Mouse (Mus musculus) heart, postnatal 25 days (tissue): ENCODE measurements around the gene Tubb2b. TPM values are rescaled to one million over a fixed set of nuclear protein-coding genes. Genes with fewer than 3 reads are reported as not detected.

Experiments used
- DNase-seq: peaks from one replicate; pipeline ENCODE4 v3.0.0; 2022; ENCODE audit warnings: low spot score
- intact Hi-C: fragments of 180-260 bp; cut with DNase I; formaldehyde crosslinking; loops from one replicate; pipeline ENCODE4 v1.15.1; 2025
- total RNA-seq, 2 experiments: library from RNA; stranded (reverse); gene quantifications; 2 replicates each; pipeline ENCODE4 v1.2.3; 2021

Tubb2b gene
- total RNA-seq: 1 to 10 TPM; 4.1 to 5.6 TPM

DNA sequence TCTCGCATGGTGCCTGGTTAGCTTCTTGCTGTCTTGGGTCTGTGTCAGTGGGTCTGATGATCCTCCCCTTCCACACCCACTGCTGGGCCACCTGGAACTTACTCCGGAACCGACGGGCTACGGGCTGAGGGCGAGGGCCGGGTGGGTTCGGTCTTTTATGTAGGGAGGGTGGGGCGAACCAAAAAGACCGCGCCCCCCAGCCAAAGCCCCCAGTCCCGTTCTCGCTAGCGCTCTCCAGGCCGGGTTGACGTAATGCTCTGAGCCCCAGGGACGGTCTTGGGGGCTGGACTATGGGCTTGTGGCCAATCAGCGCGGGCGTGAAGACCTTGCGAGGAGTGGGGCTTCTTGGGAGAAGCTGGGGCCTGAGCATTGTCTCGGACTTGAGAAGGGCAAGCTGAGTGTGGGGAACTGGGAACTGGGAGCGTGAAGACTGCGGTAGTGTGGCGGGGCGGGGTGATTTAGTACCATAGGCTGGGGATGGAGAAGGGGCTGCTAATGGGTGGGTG, at the start of gene Tubb2b:
TSS of gene Tubb2b (minus strand) at position 241 of the 506 bp plus-strand sequence.
- intact Hi-C loops: loop anchor here (1.0 kb wide), 1 partner anchor 52 kb away; the partner anchor contains the start of gene Tubb2a
- peak; percentile 29 for DNase-seq

DNA sequence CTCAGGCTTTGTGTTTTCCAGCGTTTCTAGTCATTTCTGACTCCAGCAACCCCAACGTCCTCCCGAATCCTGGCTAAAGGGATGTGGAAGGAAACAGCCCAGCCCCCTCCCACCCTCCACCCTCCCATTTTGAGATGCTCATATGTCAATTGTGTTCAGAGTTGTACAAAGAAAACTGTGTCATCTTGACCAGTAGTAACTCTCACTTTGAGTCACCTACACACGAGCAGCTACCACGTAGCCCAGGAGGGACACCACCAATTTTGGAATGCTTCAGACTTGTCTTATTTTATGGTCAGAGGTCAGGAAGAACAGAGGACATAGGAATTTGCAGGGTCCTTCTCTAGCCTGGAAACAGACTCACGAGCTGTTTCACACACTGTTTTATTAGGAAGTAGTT, 43.8 kb upstream of the Tubb2b start:
- intact Hi-C loops: no loop called here
- DNase-seq: no peak

DNA sequence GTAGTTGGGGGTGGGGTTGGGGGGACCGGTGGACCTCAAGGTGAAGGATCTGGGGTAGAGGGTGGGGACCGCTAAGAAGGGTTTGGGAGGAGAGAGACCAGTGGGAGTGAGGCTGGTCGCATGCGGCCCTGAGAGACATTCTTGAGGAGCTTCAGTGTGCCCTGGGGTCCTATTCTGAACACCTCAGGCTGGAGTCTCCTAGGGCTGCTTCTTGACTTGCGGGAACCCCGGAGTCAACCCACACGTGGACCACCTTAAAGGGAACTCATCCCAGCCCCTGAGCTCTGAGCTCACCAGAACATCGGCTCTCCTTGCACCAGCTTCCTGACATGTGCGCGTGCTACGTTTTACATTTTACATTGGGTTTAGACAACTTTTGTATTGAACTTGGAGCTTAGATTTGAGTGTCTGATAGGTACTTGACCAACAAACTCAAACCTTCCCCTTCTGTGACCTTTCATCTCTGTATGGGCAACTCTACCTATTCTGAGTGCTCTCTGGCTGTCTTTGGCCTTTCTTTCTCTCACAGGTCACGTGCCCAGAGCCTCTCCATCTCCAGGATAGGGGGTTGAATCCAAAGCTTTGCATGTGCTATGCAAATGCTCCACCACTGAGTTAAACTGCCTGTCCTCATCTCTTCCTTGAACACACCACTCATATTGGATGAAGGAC, 33.2 kb upstream of the Tubb2b start:
- intact Hi-C loops: no loop called here
- DNase-seq: no peak

DNA sequence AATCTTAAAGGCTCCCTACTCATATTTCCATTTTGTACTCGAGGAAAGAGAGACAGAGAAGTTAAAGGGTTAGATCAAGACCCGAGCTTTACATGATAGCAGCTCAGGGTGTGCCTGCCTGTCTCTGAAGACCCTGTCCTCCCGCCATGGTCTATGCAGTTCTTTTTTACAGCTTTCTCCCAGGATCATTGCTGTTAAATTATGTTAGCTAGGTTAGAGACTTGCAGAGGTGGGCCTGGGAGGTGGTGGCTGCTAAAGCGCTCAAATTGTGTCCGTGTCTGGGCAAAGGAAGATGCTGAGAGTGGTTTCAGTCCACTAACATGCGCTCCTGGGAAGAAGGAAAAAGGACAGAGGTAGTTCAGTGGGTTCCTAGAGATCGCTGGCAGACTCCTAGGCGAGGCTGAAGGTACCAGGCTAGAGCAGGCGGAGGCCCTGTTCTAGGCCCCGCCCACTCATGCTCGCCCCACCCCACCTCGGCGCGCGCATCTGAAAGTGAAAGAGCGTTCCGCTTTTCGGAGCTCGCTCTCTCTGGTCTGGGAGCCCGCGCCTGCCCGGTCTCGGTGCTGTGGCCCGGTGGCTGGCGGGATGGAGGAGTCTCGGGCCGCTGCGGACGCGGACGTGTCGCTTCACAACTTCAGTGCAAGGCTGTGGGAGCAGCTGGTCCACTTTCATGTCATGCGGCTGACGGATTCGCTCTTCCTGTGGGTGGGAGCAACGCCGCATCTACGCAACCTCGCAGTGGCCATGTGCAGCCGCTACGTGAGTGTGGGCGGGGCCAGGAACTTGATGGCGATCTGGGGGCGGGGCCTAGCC, 32.4 kb upstream of the Tubb2b start, which contains the start of gene Psmg4:
TSS of gene Psmg4 (plus strand) at position 474 of the 813 bp plus-strand sequence.
- DNase-seq: peak; percentile 84
- intact Hi-C loops: no loop called here

DNA sequence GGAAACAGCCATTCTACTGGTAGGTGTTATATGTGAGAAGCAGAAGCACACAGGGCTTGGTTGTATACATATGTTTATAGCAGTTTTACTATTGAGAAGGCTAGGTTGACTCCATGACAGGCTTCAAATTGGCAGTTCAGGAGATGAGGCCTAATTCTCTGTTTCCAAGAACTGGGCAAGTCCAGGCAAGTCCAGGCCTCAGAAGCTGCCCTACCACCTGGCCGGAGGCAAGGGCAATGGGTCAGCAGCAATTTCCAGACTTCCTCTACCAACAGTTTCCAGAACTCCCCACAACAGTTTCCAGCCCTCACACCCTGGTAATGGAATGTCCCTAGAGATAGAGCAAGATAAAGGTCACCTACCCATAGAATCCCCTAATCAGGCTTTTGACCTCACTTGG, 29.7 kb upstream of the Tubb2b start:
- DNase-seq: no peak
- intact Hi-C loops: no loop called here

DNA sequence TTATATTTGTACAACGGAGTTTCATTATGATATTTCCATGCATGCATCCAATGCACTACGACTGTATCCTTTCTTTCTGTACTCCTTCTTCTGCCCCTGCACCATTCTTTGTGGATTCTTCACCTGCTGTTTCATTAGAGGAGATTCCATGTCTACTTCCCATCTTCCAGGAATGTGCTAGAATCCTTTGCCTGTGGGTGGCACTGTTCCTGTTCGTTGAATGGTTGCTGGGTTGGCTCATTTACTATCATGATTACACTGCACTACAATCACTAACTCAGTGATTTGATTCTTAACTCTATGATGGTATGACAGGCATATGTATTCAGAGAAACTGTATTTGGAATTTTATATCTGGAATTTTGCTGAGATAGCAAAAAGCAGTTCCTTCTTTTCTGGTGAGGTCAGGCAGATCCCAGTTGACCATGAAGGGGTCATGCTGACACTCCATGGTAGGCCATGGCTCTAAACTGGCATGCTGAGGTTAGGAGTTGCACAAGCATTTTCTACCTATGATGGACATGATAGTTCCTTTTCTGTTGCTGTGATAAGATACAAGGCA, 27.4 kb upstream of the Tubb2b start:
- no peak for DNase-seq
- intact Hi-C loops: no loop called here

DNA sequence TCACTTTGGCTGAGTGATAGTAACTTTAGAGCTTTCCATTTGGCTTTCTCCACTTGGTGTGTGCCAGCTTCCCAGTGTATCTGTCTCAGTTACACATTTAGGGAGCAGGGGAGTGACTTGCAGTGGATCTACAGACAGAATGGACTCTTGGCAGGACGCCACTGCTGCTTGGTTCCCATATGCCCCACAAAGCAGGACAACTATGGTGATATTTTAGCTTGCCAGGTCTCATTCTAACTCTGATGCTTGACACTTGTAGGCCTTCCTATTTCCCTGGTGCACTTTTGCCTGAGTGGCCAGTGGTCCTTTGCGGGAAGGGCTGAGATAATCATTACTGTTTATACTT, 26.5 kb upstream of the Tubb2b start:
- DNase-seq: no peak
- intact Hi-C loops: no loop called here

DNA sequence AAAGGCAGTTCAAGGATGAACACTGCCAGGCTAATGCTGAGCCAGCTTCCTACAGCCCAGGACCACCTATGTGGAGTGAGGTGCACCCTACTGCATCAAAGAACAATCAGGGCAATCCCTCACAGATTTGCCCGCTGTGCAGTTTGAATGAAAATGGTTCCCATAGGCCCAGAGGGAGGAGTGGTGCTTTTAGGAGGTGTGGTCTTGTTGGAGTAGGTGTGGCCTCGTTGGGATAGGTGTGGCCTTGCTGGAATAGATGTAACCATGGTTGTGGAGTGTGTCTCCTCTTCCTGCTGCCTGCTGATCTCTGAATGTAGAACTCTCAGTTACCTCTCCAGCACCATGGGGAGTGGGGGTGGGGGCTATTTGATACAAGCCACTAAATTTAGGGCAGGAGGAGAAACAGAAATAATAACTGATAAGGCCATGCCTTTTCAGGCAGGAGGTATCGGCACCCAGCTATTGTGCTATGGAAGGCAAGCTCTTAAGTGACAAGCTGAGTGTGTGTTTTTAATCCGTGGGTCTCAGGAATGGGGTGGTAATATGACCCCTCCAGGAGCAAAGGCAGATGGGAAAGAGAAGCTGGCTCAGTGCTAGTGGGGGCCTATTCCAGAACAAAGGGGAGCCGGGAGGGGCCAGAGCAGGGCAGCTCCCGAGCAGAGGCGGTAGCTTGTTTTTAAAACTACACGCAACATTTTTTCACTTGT, 26.0 kb upstream of the Tubb2b start:
- intact Hi-C loops: no loop called here
- no peak for DNase-seq

DNA sequence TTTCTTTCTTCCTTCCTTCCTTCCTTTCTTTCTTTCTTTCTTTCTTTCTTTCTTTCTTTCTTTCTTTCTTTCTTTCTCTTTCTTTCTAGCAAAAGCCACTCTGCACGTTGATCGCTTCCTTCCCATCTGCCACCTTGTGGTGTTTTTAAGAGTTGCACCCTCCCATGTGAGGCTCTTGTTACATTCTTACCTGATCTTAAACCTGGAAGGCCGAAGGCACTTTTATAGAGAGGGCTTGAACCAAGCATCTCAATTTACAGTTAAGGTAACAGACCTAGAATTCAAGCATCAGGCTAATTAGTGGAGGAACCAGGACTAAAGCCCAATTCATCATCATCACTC, 24.6 kb upstream of the Tubb2b start:
- intact Hi-C loops: loop anchor here (1.0 kb wide), 2 partner anchors 77 to 109 kb away; partner anchors contain the start of gene Tubb2a

DNA sequence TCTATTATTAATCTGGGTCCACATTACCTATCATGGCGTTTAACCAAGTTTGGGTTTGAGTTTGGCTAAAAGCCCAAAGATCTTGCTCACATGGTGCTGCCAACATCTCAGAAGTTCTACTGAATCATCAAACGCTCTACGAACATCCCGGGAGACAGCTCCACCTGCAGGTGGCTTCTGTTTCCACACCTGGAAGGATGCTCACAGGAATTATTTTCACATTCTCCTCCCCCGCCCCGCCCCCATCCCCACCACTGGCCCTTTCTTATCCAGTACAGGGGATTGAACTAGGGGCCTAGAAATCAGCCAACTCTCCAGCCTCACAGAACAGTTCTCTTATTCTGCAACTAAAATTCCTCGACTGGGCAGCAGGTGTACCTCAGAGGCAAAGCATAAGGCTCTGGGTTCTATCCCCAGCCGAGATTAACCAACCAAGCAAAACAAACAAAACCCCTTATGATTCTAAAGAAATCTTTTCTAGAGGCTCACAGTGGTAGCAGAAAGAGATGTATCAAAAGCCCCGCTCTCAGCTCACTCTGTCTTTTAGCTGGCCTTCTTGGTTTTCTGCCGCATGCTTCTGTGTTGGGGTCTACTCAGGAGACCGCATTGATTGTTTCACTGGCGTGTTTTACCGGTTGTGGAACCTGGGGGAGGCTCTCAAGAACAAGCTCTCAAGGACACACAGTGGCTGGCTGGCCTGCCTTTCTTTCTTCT, 24.1 kb upstream of the Tubb2b start:
- intact Hi-C loops: loop anchor here (1.0 kb wide), 2 partner anchors 76 to 108 kb away; partner anchors contain the start of gene Tubb2a
- peak; percentile 43 for DNase-seq

More for the DNA sequence above, 24.6 kb upstream of the Tubb2b start:
- DNase-seq: no peak

DNA sequence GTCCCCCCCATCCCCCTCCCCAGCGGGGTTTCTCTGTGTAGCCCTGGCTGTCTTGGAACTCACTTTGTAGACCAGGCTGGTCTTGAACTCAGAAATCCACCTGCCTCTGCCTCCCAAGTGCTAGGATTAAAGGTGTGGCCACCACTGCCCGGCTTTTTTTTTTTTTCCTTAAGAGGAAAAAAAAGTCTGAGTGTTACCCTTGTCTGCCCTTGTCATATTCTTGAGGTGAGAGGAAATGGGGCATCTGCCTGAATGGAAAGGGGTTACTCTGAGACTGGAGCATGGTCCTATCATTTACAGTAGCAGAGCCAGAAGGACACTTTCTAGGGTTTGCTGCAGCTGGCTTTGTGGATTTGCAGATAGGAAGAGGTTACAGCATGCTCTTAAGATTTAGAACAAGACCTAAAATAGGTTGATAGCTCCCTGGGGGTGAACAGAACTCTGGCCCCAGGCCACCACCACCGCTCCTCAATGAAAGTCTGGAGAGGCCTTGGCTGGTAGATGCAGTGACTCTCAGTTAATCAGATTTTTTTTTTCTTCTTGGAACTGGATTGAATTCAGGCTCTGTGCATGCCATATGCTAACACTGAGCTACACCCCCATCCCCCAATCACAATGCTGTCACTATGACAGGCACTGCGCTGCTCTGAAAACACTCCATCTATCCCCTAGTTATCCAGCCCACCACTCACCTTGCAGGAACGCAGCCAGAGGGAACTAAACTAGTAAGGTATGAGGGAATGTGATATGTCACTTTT, 23.2 kb upstream of the Tubb2b start:
- intact Hi-C loops: loop anchor here (1.0 kb wide), 2 partner anchors 75 to 107 kb away; partner anchors contain the start of gene Tubb2a
- no peak for DNase-seq

DNA sequence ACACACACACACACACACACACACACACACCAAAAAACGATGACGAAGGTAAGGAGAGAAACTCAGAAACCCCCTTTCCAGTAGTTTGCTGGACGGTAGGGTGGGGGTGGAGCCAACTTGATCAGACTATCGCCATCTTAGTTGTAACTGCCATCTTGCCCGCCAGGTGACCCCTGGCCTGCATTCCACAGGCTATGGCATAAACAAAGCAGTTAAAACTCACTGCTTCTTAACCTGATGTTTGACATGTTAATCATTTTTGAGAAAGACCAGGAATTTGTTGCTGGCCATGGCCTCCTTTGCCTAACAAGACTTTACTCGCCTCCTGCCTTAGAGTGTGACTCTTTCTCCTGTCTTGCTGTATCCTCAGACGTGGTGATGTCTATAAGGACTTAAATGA, 22.4 kb upstream of the Tubb2b start:
- intact Hi-C loops: no loop called here
- no peak for DNase-seq

DNA sequence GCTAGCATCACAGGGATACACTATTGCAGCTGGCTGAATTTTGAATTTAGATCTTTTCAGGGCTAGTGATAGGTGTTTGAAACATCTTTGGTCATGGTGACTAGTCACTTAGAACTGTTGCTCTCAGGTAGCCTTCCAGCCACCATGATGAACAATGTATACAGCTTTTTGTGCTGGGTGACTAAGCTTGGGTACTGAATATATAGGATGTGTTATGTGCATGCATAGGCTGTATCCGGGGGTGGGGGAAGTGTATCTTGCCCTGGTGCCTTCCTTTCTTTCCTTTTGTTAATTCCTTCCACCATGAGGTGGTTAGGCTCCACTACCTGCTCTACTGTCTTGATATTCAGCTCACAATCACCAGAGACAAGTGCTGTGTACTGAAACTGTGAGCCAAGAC, 21.2 kb upstream of the Tubb2b start:
- intact Hi-C loops: no loop called here
- no peak for DNase-seq

DNA sequence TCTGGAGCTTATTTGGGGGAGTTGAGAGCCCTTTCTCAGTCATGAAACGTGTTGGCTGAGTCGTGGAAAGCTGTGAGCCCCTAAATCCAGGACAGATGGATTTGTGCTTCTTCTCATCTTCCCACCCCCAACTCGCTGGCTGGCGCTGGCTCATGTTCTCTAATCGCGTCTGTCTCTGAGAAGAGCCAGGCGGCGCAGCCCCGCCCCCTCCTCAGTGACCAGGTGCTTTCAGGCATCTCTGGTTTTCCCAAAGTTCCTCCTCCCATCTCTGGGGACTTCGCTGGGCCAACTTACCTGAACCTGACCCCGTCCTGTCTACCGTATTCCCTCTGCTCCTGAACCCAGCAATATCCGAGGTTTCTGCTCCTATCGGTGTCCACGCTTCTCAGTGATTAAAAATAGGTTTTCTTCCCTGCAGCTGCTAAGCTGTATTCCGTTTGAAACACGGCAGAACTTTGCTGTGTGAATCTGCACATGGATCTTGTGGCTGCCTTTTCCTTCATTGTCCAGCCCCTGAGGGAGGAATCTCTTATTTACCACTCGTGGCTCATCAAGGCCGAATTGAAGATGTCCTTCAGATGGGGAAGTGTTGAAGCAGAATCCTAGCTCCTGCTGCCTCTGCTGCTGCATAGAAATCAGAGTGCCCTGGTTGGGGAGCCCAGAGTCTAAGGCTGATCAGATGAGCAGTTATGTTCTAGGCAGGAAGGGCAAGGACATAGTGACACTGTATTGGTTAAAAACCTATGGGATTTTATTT, 20.2 kb upstream of the Tubb2b start:
- intact Hi-C loops: no loop called here
- DNase-seq: no peak

DNA sequence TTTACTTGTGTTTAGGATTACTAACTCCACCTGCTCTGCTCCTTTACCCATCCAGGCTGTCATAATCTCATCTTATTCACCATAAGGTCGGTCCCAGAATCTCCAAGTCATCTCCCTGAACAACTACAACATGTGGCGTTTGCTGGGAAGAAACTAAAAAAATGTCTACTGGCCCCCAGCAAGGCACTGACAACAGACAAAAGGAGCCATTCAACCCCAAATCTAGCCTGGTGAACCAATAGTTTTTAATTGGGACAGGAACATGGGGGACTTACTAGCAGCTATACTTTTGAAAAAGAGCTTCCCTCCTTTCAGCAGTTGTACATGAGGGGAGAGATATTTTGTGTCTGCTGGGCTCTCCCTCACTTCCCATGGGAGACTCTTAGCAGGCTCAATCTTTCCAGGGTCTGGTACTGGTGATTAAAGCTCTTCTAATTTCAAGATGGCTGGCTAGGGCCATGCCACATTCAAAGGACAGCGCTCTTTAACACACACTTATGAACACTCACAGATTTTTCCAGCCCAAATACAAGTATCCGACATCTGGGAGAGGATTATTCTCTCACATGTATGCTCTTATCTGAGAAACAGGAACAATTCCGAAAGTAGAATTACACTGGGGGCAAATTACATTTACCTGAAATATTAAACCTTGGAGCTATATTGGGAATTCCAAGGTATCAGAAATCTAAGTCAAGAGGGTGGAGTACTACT, 19.4 kb upstream of the Tubb2b start:
- no peak for DNase-seq
- intact Hi-C loops: loop anchor here (2.0 kb wide), 1 partner anchor 21 kb away; no protein-coding TSS in a partner anchor

DNA sequence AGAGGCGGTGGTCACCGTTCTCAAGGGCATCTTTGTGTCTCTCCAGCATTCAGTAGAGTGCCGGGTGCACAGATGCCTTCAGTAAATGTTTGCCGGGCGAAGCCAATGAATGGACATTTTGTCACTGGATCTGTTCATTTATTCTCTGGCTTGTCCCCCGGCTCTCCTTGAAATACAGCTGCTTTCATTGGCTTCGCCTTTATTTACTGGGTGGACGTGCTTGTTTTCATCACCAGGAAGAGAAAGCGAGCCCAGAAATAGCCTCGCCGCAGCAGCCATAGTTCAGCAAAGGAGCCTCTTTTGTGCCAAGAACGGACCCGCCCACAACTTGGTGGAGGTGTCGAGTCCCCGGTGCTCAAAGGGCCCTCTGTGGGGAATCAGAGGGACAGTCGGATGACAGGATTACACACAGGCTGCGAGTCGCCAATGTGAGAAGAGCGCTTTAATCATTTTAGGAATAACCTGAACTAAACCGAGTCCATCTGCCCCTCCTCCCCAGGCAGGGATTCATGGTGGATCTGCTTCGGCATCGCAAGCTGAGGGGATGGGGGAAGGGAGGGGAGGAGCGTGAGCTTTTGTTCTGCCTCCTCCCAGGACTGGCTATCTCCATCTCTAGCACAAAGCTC, 18.6 kb upstream of the Tubb2b start:
- intact Hi-C loops: loop anchor here (2.0 kb wide), 1 partner anchor 20 kb away; no protein-coding TSS in a partner anchor
- DNase-seq: peak; percentile 64

DNA sequence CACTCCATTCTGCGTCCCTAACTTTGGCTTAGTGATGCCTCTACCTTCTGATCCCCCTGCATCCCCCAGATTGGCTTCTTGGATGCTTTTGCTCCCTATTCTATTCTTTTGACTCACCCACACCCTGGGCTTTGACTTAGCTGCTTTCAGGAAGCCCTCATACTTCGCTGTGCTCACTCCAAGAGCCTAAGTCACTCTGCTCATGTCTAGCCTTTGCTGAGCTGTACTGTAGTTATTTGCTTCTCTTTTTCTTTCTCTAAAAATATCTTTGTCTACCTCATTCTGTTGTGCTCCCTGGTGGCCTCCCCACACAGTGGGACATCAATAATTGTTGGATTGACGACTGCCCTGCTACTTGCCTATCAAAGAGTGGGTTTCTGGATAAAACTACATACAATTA, 17.9 kb upstream of the Tubb2b start:
- DNase-seq: no peak
- intact Hi-C loops: loop anchor here (2.0 kb wide), 1 partner anchor 19 kb away; no protein-coding TSS in a partner anchor
